Mouse (Mus musculus) neutrophil, adult 59 days (primary cell): ENCODE measurements around the gene Ms4a12. TPM values are rescaled to one million over a fixed set of nuclear protein-coding genes. Genes with fewer than 3 reads are reported as not detected.

ENCODE experiments used
- total RNA-seq, 2 experiments: library from RNA; stranded (reverse); gene quantifications; 1 replicate in 1 of 2; 2 replicates in 1 of 2; pipeline ENCODE4 v1.2.4; 2023

Gene Ms4a12
- not detected for total RNA-seq

GRCm38 (mm10) chr19:11232348-11232747, at the start of gene Ms4a12:
Gene Ms4a12, minus strand, starts transcription at chr19:11232448.

GRCm38 (mm10) chr19:11266052-11266845, 34.0 kb upstream of the Ms4a12 start, which contains the start of gene Ms4a1:
Gene Ms4a1, minus strand, starts transcription at chr19:11266241.

GRCm38 (mm10) chr19:11196546-11196945, 35.7 kb downstream of the Ms4a12 start, which contains the start of gene Ms4a13:
Gene Ms4a13, minus strand, starts transcription at chr19:11196737.

GRCm38 (mm10) chr19:11165172-11165571, 67.1 kb downstream of the Ms4a12 start, which contains the start of gene 1700025F22Rik:
Gene 1700025F22Rik, minus strand, starts transcription at chr19:11165320.

Other genes with a start within 250 kb of the Ms4a12 start
- not detected for gene Ms4a15, start 239.2 kb downstream of the Ms4a12 start, total RNA-seq
- not detected for gene Ms4a18, start 214.4 kb downstream of the Ms4a12 start, total RNA-seq
- gene Ms4a8a, start 151.3 kb downstream of the Ms4a12 start, total RNA-seq = 10 to 100 TPM; 32.1 to 46.6 TPM
- gene 1700017D01Rik, start 101.6 kb downstream of the Ms4a12 start, total RNA-seq = not detected
- gene 1700025F22Rik, start 67.1 kb downstream of the Ms4a12 start, total RNA-seq = not detected
- gene Ms4a13, start 35.7 kb downstream of the Ms4a12 start, total RNA-seq = not detected
- gene Ms4a1, start 33.8 kb upstream of the Ms4a12 start, total RNA-seq = 1 to 10 TPM; 1.4 to 4.1 TPM
- not detected for gene Ms4a5, start 51.4 kb upstream of the Ms4a12 start, total RNA-seq
- not detected for gene Ms4a14, start 82.0 kb upstream of the Ms4a12 start, total RNA-seq
- under 1 TPM; 0.56 to 0.57 TPM for gene Ms4a7, start 103.7 kb upstream of the Ms4a12 start, total RNA-seq
- gene Ms4a4a, start 143.1 kb upstream of the Ms4a12 start, total RNA-seq = 10 to 100 TPM; 12.9 to 24.1 TPM
- 10 to 100 TPM; 27.3 to 57.7 TPM for gene Ms4a4c, start 172.3 kb upstream of the Ms4a12 start, total RNA-seq
- 10 to 100 TPM in 1 of 2 experiments, 1 to 10 TPM in 1; 8.0 to 11.1 TPM for gene Ms4a4b, start 211.1 kb upstream of the Ms4a12 start, total RNA-seq
- gene Ms4a6c, start 236.9 kb upstream of the Ms4a12 start, total RNA-seq = 100 to 1,000 TPM; 174 to 269 TPM